Mouse (Mus musculus) cortical plate, adult 2 months (tissue): ENCODE measurements around the gene Pbld1.

Experiments
- CTCF ChIP-seq: fragments of 200-500 bp; IDR thresholded peaks from 2 replicates; pipeline ENCODE4 v1.5.1; 2011; ENCODE audit warnings: mild to moderate bottlenecking, control low read depth, low read length; ENCODE audit not compliant: insufficient read depth; ENCODE audit errors: extremely low read depth
- POLR2A ChIP-seq: fragments of 200-500 bp; IDR thresholded peaks from 2 replicates; pipeline ENCODE4 v1.6.1; 2011; ENCODE audit warnings: mild to moderate bottlenecking, low read length, control low read depth; ENCODE audit not compliant: insufficient read depth; ENCODE audit errors: extremely low read depth

- TF ChIP-seq CTCF (no peak), POLR2A (no peak)
Measured at GRCm38 (mm10) chr10:63047751-63048150, 12.2 kb upstream of the Pbld1 start.
